Mouse (Mus musculus) neural tube, embryonic 14.5 days (tissue): ENCODE data around the gene Eif3b. TPM values are rescaled to one million over a fixed set of nuclear protein-coding genes. Genes with fewer than 3 reads are reported as not detected.
"Not testable (repeated sequence)": the region's sequence is repeated elsewhere in the genome, so short reads cannot be mapped to it uniquely, and the experiment has no call there.

Source experiments
- ATAC-seq: fragments of 200-750 bp; cut with Nextera tagmentation; 2 replicates; pipeline ENCODE4 v1.8.0; 2017; ENCODE audit warnings: low read depth, mild to moderate bottlenecking, moderate TSS enrichment, moderate library complexity
- H3K27ac ChIP-seq: fragments of 300-500 bp; sonication (generic); 2 replicates; pipeline ENCODE4 v1.5.1; 2014; ENCODE audit warnings: low read depth, mild to moderate bottlenecking, control low read depth, low read length, moderate library complexity, mixed read lengths
- H3K27me3 ChIP-seq: fragments of 300-500 bp; sonication (generic); 2 replicates; pipeline ENCODE4 v1.6.1; 2014; ENCODE audit warnings: low read length; ENCODE audit not compliant: control insufficient read depth, insufficient read depth
- H3K36me3 ChIP-seq: fragments of 300-500 bp; sonication (generic); 2 replicates; pipeline ENCODE4 v1.6.1; 2014; ENCODE audit warnings: low read length, mixed read lengths; ENCODE audit not compliant: control insufficient read depth, insufficient read depth
- H3K4me1 ChIP-seq: fragments of 300-500 bp; sonication (generic); 2 replicates; pipeline ENCODE4 v1.6.1; 2014; ENCODE audit warnings: low read length; ENCODE audit not compliant: control insufficient read depth, insufficient read depth
- H3K4me2 ChIP-seq: fragments of 300-500 bp; sonication (generic); 2 replicates; pipeline ENCODE4 v1.6.1; 2014; ENCODE audit warnings: mild to moderate bottlenecking, low read depth, low read length, control low read depth
- H3K4me3 ChIP-seq: fragments of 300-500 bp; sonication (generic); 2 replicates; pipeline ENCODE4 v1.5.1; 2014; ENCODE audit warnings: low read depth, low read length, control low read depth, mixed read lengths
- H3K9ac ChIP-seq: fragments of 300-500 bp; sonication (generic); replicated peaks from 2 replicates; pipeline ENCODE4 v1.6.1; 2014; ENCODE audit warnings: low read depth, mild to moderate bottlenecking, control low read depth, low read length, mixed read lengths
- H3K9me3 ChIP-seq: fragments of 300-500 bp; sonication (generic); 2 replicates; pipeline ENCODE4 v1.6.1; 2016; ENCODE audit warnings: low read length; ENCODE audit not compliant: control insufficient read depth
- WGBS: fragments of 180-500 bp; shearing (Covaris S2); extraction: QIAGEN DNeasy Blood & Tissue Kit; methylation state at CpG from one replicate; pipeline ENCODE4 v1.1.7; 2014; 5-methylcytosine and 5-hydroxymethylcytosine counted together
- polyA plus RNA-seq: library from polyadenylated mRNA; unstranded; fragments of >200 nt; fragmentation: Nextera tagmentation; extraction: Ambion mirVana; gene quantifications from 2 replicates; pipeline ENCODE4 v1.2.1, GENCODE M21; 2014

Eif3b gene
- polyA plus RNA-seq, 1 experiment from 2014 or later = 83.9 TPM

DNA sequence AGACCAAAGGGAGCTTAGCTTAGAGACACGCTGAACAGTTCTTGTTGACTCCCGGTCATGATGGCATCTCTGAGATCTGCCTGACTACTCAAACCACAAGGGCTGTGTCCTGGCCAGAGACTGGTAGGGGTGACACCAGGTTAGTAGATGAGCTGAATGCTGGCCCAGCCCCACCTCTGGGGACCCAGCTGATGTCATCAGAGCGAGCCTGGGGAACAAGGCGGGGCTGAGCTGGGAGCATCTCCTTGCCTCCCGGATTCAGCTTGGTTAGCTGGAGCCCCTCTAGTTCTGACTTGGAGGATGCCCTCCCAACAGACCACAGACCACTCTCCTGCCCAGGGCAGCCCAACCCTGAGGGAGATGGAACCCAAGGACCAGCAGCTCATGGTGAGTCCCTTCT, 26.2 kb downstream of the Eif3b start, which contains the start of gene Gm4869:
Gene Gm4869, plus strand, starts transcription at position 301 of the 400 bp plus-strand sequence.
- no peak within 1 kb of the TSS for H3K9ac ChIP-seq
- no peaks in the 10 kb centered on the region for H3K27me3 ChIP-seq
- H3K36me3 ChIP-seq = peaks cover 33% of the 10 kb centered on the region
- no peak for ATAC-seq
- no peak within 1 kb of the TSS for H3K4me2 ChIP-seq
- 92% methylated on average over 5 of the region's 5 CpGs for WGBS
- H3K4me1 ChIP-seq = no peaks in the 10 kb centered on the region
- no peaks in the 10 kb centered on the region for H3K9me3 ChIP-seq
- H3K4me3 ChIP-seq = no peak within 1 kb of the TSS
- H3K27ac ChIP-seq = no peak within 1 kb of the TSS

DNA sequence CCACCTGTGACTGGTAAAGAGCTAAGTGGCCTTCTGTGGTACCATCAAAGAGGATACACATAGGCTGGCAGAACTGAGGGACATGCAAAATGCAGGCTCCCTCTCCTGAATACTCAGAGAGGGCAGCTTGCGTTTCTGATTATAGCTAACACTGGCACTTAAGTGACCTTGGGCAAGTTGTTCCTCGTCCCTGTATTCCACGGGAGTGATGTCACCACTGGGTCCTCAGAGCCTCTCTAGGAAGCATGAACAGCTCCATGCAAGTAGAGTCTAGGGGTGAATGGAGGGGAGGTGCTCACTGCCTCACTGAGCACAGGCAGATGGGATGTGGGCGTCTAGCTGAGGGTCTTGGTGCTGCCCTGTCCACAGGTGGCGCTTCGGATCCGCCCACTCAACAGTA, 26.9 kb downstream of the Eif3b start:
- Histone ChIP-seq H3K9ac (no peak overlapping the region), H3K27me3 (no peaks in the 10 kb centered on the region), H3K36me3 (peaks cover 31% of the 10 kb centered on the region), H3K4me2 (no peak overlapping the region), H3K4me3 (no peak overlapping the region), H3K4me1 (no peaks in the 10 kb centered on the region), H3K9me3 (no peaks in the 10 kb centered on the region), H3K27ac (no peak overlapping the region)
- WGBS = 86% methylated on average over 7 of the region's 7 CpGs
- no peak for ATAC-seq

DNA sequence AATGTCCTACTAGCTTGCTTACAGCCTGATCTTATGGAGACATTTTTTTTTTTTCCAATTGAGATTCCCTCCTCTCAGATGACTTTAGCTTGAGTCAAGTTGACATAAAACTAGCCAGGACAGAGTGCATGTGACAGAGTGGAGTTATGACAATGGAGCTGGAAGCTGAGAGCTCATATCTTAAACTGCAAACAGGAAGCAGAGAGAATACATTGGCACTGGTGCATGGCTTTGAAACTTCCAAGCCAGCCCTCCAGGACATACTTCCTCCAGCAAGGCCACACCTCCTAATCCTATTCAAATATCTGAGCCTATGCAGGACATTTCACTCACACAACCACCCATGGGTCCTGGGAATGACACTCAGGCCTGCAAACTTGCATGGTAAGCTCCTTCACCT, 35.4 kb downstream of the Eif3b start:
- no peaks in the 10 kb centered on the region for H3K36me3 ChIP-seq
- H3K9ac ChIP-seq = no peak overlapping the region
- no peaks in the 10 kb centered on the region for H3K9me3 ChIP-seq
- H3K4me3 ChIP-seq = no peak overlapping the region
- no peak for ATAC-seq
- no peak overlapping the region for H3K27ac ChIP-seq
- no peaks in the 10 kb centered on the region for H3K4me1 ChIP-seq
- no peaks in the 10 kb centered on the region for H3K27me3 ChIP-seq
- no peak overlapping the region for H3K4me2 ChIP-seq

DNA sequence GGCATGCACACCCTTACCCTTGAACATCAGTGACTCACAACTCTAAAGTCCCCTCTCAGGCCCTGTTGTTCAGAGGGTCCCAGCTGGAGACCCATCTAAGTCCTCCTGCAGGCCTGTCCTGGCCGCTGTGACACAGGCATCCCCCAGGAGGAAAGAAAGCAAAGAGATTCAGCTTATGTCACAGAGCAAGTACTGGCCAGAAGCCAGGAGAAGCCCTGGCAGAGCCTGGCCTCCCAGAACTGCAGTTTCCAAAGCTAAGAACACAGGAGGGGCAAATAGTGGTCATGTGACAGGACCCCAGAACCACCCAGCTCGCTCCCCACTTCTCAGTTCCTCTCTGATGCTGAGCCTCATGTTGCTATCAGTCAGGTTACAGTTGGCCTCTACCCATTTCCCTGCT, 36.3 kb downstream of the Eif3b start:
- Histone ChIP-seq H3K9me3 (no peaks in the 10 kb centered on the region), H3K4me1 (no peaks in the 10 kb centered on the region), H3K36me3 (no peaks in the 10 kb centered on the region), H3K4me3 (no peak overlapping the region), H3K27me3 (no peaks in the 10 kb centered on the region), H3K9ac (no peak overlapping the region), H3K27ac (no peak overlapping the region), H3K4me2 (no peak overlapping the region)
- 62% methylated on average over 2 of the region's 2 CpGs for WGBS
- ATAC-seq = no peak

DNA sequence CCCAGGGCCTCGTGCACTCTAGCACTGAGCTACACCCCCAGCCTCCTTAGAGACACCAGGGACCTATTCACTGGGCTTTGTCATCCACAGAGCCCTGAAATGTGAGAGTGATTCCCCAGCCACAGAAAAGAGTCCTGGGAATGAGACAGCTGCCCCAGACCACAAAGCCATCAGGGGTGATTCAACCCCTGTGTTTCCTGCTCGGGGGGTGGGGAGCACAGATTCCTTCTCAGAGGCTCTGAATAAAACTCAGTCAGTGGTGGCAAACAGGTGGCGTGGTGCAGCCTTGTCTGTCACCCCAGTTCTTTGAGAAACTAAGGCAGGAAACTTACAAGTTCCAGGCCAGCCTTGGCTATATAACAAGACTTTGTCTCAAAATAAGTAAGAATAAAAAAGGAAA, 42.3 kb downstream of the Eif3b start:
- Histone ChIP-seq H3K27me3 (no peaks in the 10 kb centered on the region), H3K36me3 (no peaks in the 10 kb centered on the region), H3K27ac (no peak overlapping the region), H3K9me3 (no peaks in the 10 kb centered on the region), H3K9ac (no peak overlapping the region), H3K4me2 (no peak overlapping the region), H3K4me3 (no peak overlapping the region), H3K4me1 (no peaks in the 10 kb centered on the region)
- no peak for ATAC-seq
- whole genome bisulfite sequencing = 77% methylated on average over 3 of the region's 3 CpGs

DNA sequence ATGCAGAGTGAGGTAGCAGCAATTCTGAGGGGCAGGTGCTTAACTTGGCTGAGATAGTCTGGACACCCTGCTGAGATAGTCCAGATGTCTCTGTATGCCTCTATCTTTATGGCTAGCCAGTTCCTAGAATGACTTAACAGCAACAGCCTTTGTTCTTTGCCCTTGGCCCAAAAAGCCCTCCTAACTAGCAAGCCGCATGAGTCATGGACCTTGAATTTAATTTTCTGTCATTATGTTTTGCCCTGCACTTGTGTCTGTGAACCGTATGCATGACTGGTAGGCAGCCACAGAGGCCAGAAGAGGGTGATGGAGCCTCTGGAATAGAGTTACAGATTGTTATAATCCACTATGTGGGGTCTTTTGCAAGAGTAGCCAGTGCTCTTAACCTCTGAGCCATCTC, 44.0 kb downstream of the Eif3b start:
- not testable (repeated sequence) for H3K27ac ChIP-seq, H3K9ac ChIP-seq, H3K4me2 ChIP-seq, H3K4me3 ChIP-seq, H3K36me3 ChIP-seq, H3K9me3 ChIP-seq, H3K27me3 ChIP-seq, ATAC-seq, H3K4me1 ChIP-seq
- WGBS = 92% methylated on average over 2 of the region's 2 CpGs

DNA sequence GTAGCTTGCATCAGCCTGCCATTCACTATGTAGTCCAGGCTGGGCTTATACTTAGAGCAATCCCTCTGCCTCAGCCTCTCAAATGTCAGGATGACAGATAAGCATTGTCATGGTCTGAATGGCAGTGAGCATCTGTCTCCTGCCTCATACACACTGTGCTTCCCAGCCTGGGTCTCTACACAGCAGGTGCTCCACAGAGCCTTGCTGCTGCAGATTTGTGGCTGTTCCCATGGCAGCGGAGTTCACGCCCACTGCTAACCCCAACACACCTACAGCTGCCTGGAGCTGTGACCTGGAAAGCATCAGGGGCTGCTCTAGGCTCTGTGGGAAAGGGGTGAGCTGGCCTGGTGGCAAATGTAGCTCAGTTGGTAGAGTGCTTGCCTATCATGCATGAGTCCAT, 45.8 kb downstream of the Eif3b start:
- H3K27ac ChIP-seq = no peak overlapping the region
- no peaks in the 10 kb centered on the region for H3K36me3 ChIP-seq
- no peaks in the 10 kb centered on the region for H3K27me3 ChIP-seq
- H3K4me3 ChIP-seq = no peak overlapping the region
- no peaks in the 10 kb centered on the region for H3K4me1 ChIP-seq
- no peak for ATAC-seq
- no peak overlapping the region for H3K4me2 ChIP-seq
- no peak overlapping the region for H3K9ac ChIP-seq
- WGBS = 84% methylated on average over 2 of the region's 2 CpGs
- H3K9me3 ChIP-seq = no peaks in the 10 kb centered on the region

DNA sequence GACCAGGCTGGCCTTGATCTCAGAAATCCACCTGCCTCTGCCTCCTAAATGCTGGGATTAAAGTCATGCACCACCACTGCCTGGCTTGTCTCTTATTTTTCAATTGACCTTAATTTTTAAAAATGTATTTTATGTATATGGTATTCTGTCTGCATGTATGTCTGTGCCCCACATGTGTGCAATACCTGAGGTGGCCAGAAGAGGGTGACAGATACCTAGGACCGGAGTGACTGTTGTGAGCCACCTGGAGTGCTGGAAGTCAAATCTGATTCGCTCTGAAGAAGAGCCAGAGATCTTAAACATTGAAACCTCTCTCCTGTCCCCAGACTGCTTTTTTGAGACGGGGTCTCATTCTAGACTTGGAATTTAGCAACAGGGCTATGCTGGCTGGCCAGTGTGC, 53.2 kb downstream of the Eif3b start:
- ATAC-seq = no peak
- Histone ChIP-seq H3K4me3 (no peak overlapping the region), H3K4me1 (no peaks in the 10 kb centered on the region), H3K9ac (no peak overlapping the region), H3K27ac (no peak overlapping the region), H3K9me3 (no peaks in the 10 kb centered on the region), H3K27me3 (no peaks in the 10 kb centered on the region), H3K4me2 (no peak overlapping the region), H3K36me3 (no peaks in the 10 kb centered on the region)
- WGBS = 85% methylated on average over 3 of the region's 3 CpGs

DNA sequence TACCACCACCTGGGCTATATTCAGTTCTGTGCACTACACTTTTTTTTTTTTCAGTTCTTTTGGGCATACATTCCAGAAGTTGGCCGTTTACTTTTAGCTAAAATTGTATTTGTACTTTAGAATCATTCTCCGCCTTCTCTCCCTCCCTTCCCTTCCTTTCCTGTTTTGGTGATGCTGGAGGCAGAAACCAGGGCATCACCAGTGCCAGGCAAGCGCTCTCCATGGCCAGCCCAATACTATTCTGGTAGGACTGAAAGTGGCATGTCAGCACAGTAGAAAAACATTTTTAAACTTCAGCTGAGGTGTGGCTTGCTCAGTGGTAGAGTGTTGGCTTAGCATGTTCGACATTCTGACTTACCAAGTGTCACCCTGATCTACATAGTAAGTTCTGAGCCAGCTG, 62.3 kb downstream of the Eif3b start:
- no peak overlapping the region for H3K4me3 ChIP-seq
- 87% methylated on average over 4 of the region's 4 CpGs for WGBS
- no peaks in the 10 kb centered on the region for H3K9me3 ChIP-seq
- no peaks in the 10 kb centered on the region for H3K27me3 ChIP-seq
- ATAC-seq = no peak
- no peak overlapping the region for H3K9ac ChIP-seq
- H3K36me3 ChIP-seq = no peaks in the 10 kb centered on the region
- no peaks in the 10 kb centered on the region for H3K4me1 ChIP-seq
- H3K4me2 ChIP-seq = no peak overlapping the region
- H3K27ac ChIP-seq = no peak overlapping the region

DNA sequence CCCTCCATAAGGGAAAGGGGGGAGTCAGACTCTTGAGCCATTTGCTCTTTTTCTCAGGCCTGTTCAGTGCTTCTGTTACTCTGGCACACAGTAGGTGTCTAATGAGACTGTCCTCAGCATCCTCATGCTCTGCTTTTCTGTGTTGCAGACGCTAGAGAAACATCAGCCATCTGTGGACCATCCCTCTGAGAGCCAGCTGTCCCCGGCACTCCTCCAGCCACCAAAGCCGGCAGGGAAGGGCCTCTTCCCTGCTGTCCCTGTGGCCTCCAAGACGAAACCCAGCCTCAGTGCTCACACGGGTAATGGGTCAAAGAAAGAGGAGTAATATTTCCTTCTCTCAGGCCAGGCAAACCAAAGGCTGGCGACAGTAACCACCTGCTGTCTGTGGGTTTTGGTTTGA, 72.0 kb downstream of the Eif3b start:
- Histone ChIP-seq H3K36me3 (no peaks in the 10 kb centered on the region), H3K4me2 (no peak overlapping the region), H3K4me1 (no peaks in the 10 kb centered on the region), H3K27me3 (no peaks in the 10 kb centered on the region), H3K9me3 (no peaks in the 10 kb centered on the region), H3K4me3 (no peak overlapping the region), H3K27ac (no peak overlapping the region), H3K9ac (no peak overlapping the region)
- ATAC-seq = no peak
- WGBS = 61% methylated on average over 6 of the region's 6 CpGs
